Mouse (Mus musculus) spleen, adult 12 weeks (tissue): ENCODE results near the gene Ddn.

Experiments used
- DNase-seq: peaks from one replicate; pipeline ENCODE4 v3.0.0; 2022; ENCODE audit warnings: low spot score

Ddn gene

GRCm38 (mm10) chr15:98796803-98797595 lies 12.3 kb downstream of the Ddn start:
- no peak for DNase-seq

GRCm38 (mm10) chr15:98793141-98793698 lies 16.1 kb downstream of the Ddn start:
- DNase-seq, result no peak

GRCm38 (mm10) chr15:98792233-98793020 lies 16.9 kb downstream of the Ddn start:
- DNase-seq, result no peak

- DNase-seq, result no peak
These were observed 17.5 kb downstream of the Ddn start for GRCm38 (mm10) chr15:98791771-98792170.

- no peak for DNase-seq
These were observed 18.1 kb downstream of the Ddn start for GRCm38 (mm10) chr15:98791221-98791620.

- no peak for DNase-seq
These were observed 18.5 kb downstream of the Ddn start for GRCm38 (mm10) chr15:98790761-98791160.

- no peak for DNase-seq
These were observed 19.4 kb downstream of the Ddn start, which contains the start of gene Wnt1 for GRCm38 (mm10) chr15:98789661-98790535. Gene Wnt1 (plus strand): TSS chr15:98789857.

- no peak for DNase-seq
These were observed 20.2 kb downstream of the Ddn start for GRCm38 (mm10) chr15:98788972-98789660.

- DNase-seq, result no peak
These were observed 21.4 kb downstream of the Ddn start for GRCm38 (mm10) chr15:98787930-98788329.

GRCm38 (mm10) chr15:98785744-98786143 lies 23.5 kb downstream of the Ddn start:
- DNase-seq, result no peak

GRCm38 (mm10) chr15:98781166-98781565 lies 28.1 kb downstream of the Ddn start:
- DNase-seq, result no peak

GRCm38 (mm10) chr15:98780573-98780972 lies 28.7 kb downstream of the Ddn start:
- DNase-seq, result no peak

GRCm38 (mm10) chr15:98780075-98780474 lies 29.2 kb downstream of the Ddn start:
- no peak for DNase-seq

GRCm38 (mm10) chr15:98778806-98779205 lies 30.5 kb downstream of the Ddn start:
- no peak for DNase-seq

- no peak for DNase-seq
These were observed 31.0 kb downstream of the Ddn start for GRCm38 (mm10) chr15:98778191-98778770.

- no peak for DNase-seq
These were observed 31.5 kb downstream of the Ddn start, which contains the start of gene Wnt10b for GRCm38 (mm10) chr15:98777762-98778161. Gene Wnt10b (minus strand): TSS chr15:98778150.

- no peak for DNase-seq
These were observed 32.2 kb downstream of the Ddn start for GRCm38 (mm10) chr15:98777005-98777616.

- no peak for DNase-seq
These were observed 32.8 kb downstream of the Ddn start for GRCm38 (mm10) chr15:98776280-98777004.

GRCm38 (mm10) chr15:98775533-98775932 lies 33.8 kb downstream of the Ddn start:
- DNase-seq, result no peak

- DNase-seq, result no peak
These were observed 35.2 kb downstream of the Ddn start for GRCm38 (mm10) chr15:98774096-98774495.
